Mouse (Mus musculus): ENCODE results near the gene Ly6g5b. TPM values are rescaled to one million over a fixed set of nuclear protein-coding genes. Genes with fewer than 3 reads are reported as not detected.

The Ly6g5b gene
- polyA plus RNA-seq, 1 experiment from 2014 or later, result 0.49 TPM

DNA sequence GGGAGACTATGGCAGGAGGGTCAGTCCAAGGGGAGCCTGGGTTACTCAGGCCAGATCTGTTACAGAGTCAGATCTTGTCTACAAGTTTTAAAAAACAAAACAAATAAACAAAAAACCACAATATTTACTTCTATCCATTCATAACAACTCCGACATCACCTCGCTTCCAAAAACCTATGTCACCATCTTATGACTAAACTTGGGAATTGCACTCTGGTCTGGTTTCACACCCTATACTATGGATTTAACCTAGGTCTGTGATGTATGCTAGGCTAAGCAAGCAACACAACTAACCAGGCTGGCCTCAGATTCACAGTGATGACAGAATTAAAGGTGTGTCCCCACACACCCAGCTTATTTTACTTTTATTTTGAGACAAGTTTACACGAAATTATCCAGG is 8.7 kb downstream of the Ly6g5b start:
- Histone ChIP-seq H3K27ac (ENCODE audit: low read length) (no peak overlapping the region), H3K4me3 (ENCODE audit: low read depth, low read length) (no peak overlapping the region), H3K4me1 (ENCODE audit: control insufficient read depth, insufficient read depth, low read length) (0 out of 2 replicates have a peak, but pooled peaks cover 3% of the 10 kb centered on the region), H3K4me2 (replicated peaks; ENCODE audit: low read depth, low read length) (no peak overlapping the region), H3K27me3 (ENCODE audit: control insufficient read depth, insufficient read depth, low read length) (no peaks in the 10 kb centered on the region), H3K36me3 (ENCODE audit: control insufficient read depth, insufficient read depth, low read length) (peaks cover 17% of the 10 kb centered on the region), H3K9me3 (ENCODE audit: control insufficient read depth, low read depth, low read length) (no peaks in the 10 kb centered on the region), H3K9ac (replicated peaks; ENCODE audit: low read depth, low read length) (no peak overlapping the region)
- ATAC-seq (ENCODE audit: insufficient number of reproducible peaks, insufficient read depth, low FRiP score, low read depth), result no peak
- WGBS, result 69% methylated on average over 3 of the region's 3 CpGs

DNA sequence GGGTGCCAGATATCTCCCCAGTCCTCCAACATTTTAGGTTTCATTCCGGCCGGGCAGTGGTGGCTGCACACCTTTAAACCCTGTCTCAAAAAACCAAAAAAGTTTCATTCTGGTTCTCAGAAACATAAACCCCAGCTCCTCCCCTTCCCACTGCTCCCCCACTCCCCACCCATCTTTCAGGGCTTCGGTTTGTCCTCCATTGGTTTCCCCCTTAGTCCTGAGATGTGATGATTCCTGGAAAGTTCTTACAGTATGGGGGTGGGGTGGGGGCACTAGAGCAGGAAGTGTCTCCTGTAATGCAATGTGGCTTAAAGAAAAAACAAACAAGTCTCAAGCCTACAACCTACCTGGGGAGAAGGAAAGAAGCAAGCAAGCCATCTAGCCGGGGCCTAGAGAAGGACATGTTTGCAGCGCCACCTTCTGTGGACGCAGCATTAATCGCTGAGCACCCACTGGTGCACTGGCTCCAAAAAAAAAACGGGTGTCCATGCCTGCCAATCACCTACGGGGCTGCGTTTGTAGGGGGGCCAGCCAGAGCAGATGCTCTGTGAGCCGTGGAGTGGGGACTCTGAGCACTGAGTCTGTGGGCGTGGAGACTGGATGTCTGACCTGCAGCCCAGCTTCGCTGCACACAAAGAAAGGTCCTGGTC is 9.4 kb downstream of the Ly6g5b start:
- Histone ChIP-seq H3K4me2 (replicated peaks; ENCODE audit: low read depth, low read length) (no peak overlapping the region), H3K9me3 (ENCODE audit: control insufficient read depth, low read depth, low read length) (no peaks in the 10 kb centered on the region), H3K9ac (replicated peaks; ENCODE audit: low read depth, low read length) (no peak overlapping the region), H3K4me1 (ENCODE audit: control insufficient read depth, insufficient read depth, low read length) (0 out of 2 replicates have a peak, but pooled peaks cover 3% of the 10 kb centered on the region), H3K36me3 (ENCODE audit: control insufficient read depth, insufficient read depth, low read length) (peaks cover 23% of the 10 kb centered on the region), H3K27me3 (ENCODE audit: control insufficient read depth, insufficient read depth, low read length) (no peaks in the 10 kb centered on the region), H3K27ac (ENCODE audit: low read length) (no peak overlapping the region), H3K4me3 (ENCODE audit: low read depth, low read length) (no peak overlapping the region)
- no peak for ATAC-seq (ENCODE audit: insufficient number of reproducible peaks, insufficient read depth, low FRiP score, low read depth)
- WGBS, result 27% methylated on average over 13 of the region's 13 CpGs

DNA sequence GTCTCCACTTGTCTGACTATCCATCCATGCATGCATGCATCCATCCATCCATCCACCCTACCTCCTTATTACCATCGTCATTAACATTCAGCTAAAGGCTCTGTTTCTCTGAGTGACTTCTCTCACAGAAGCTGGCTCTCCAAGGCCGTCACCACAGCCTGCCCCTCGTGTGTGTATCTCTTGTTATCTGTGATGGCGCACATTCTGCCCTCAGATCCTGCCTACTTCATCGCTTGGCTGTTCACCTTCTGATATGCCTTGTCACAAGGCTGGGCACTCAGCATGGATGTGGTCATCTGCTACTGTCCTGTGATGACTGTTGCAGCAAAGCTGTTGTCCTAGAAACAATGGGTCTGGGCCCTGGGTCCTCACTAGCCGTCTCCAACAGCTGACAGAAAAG is 10.5 kb downstream of the Ly6g5b start:
- Histone ChIP-seq H3K4me3 (ENCODE audit: low read depth, low read length) (no peak overlapping the region), H3K9ac (replicated peaks; ENCODE audit: low read depth, low read length) (no peak overlapping the region), H3K27me3 (ENCODE audit: control insufficient read depth, insufficient read depth, low read length) (no peaks in the 10 kb centered on the region), H3K27ac (ENCODE audit: low read length) (no peak overlapping the region), H3K9me3 (ENCODE audit: control insufficient read depth, low read depth, low read length) (no peaks in the 10 kb centered on the region), H3K4me2 (replicated peaks; ENCODE audit: low read depth, low read length) (no peak overlapping the region), H3K4me1 (ENCODE audit: control insufficient read depth, insufficient read depth, low read length) (0 out of 2 replicates have a peak, but pooled peaks cover 3% of the 10 kb centered on the region), H3K36me3 (ENCODE audit: control insufficient read depth, insufficient read depth, low read length) (peaks cover 33% of the 10 kb centered on the region)
- no peak for ATAC-seq (ENCODE audit: insufficient number of reproducible peaks, insufficient read depth, low FRiP score, low read depth)
- 79% methylated on average over 6 of the region's 6 CpGs for WGBS

DNA sequence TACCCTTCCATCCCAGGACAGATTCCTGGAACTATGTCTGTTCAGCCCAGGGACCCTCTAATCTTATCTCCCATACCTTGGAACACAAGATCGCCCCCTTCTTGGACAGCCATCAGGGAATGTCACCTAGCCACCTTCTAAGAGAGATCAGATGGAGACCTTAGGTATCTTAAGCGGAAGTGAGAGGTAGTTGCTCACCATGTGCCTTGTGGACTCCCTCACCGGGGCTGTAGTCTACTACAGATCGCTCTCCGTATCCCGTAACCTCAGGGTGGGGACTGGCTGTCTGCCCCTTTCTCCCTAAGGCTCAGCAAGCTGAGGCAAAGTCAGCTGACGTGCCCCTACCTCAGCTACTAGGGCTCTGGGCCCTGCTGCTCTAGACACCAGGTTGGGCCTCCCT is 11.1 kb downstream of the Ly6g5b start:
- H3K36me3 ChIP-seq (ENCODE audit: control insufficient read depth, insufficient read depth, low read length), result peaks cover 36% of the 10 kb centered on the region
- WGBS, result 90% methylated on average over 7 of the region's 7 CpGs
- H3K27me3 ChIP-seq (ENCODE audit: control insufficient read depth, insufficient read depth, low read length), result no peaks in the 10 kb centered on the region
- H3K9ac ChIP-seq (replicated peaks; ENCODE audit: low read depth, low read length), result no peak overlapping the region
- 0 out of 2 replicates have a peak, but pooled peaks cover 3% of the 10 kb centered on the region for H3K4me1 ChIP-seq (ENCODE audit: control insufficient read depth, insufficient read depth, low read length)
- H3K9me3 ChIP-seq (ENCODE audit: control insufficient read depth, low read depth, low read length), result no peaks in the 10 kb centered on the region
- no peak for ATAC-seq (ENCODE audit: insufficient number of reproducible peaks, insufficient read depth, low FRiP score, low read depth)
- no peak overlapping the region for H3K4me2 ChIP-seq (replicated peaks; ENCODE audit: low read depth, low read length)
- no peak overlapping the region for H3K27ac ChIP-seq (ENCODE audit: low read length)
- H3K4me3 ChIP-seq (ENCODE audit: low read depth, low read length), result no peak overlapping the region

DNA sequence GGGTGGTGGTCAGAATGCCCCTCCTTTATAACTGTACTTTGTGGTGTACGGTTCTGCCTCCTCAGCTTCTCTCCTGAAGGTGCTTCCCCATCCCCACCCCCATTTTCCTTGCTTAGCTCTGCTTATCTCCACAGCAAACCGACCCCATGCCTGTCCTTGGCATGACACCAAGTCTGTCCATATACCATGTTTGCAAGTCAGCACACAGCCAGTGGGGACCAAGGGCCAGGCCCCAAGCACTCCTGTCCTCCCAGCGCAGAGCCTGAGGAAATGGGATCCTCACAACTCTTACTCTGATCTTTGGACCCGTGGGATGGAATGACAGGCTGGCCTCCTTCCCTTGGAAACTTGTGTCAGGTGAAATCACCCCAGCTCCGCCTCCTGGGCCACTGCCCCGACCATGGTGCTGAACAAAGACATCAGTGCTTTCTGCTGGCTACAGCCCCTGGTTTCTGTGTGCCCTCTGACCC is 12.0 kb downstream of the Ly6g5b start:
- no peak overlapping the region for H3K4me2 ChIP-seq (replicated peaks; ENCODE audit: low read depth, low read length)
- H3K4me1 ChIP-seq (ENCODE audit: control insufficient read depth, insufficient read depth, low read length), result 0 out of 2 replicates have a peak, but pooled peaks cover 3% of the 10 kb centered on the region
- 67% methylated on average over 6 of the region's 6 CpGs for WGBS
- H3K4me3 ChIP-seq (ENCODE audit: low read depth, low read length), result no peak overlapping the region
- no peaks in the 10 kb centered on the region for H3K9me3 ChIP-seq (ENCODE audit: control insufficient read depth, low read depth, low read length)
- ATAC-seq (ENCODE audit: insufficient number of reproducible peaks, insufficient read depth, low FRiP score, low read depth), result no peak
- peaks cover 43% of the 10 kb centered on the region for H3K36me3 ChIP-seq (ENCODE audit: control insufficient read depth, insufficient read depth, low read length)
- no peaks in the 10 kb centered on the region for H3K27me3 ChIP-seq (ENCODE audit: control insufficient read depth, insufficient read depth, low read length)
- H3K27ac ChIP-seq (ENCODE audit: low read length), result no peak overlapping the region
- H3K9ac ChIP-seq (replicated peaks; ENCODE audit: low read depth, low read length), result no peak overlapping the region

DNA sequence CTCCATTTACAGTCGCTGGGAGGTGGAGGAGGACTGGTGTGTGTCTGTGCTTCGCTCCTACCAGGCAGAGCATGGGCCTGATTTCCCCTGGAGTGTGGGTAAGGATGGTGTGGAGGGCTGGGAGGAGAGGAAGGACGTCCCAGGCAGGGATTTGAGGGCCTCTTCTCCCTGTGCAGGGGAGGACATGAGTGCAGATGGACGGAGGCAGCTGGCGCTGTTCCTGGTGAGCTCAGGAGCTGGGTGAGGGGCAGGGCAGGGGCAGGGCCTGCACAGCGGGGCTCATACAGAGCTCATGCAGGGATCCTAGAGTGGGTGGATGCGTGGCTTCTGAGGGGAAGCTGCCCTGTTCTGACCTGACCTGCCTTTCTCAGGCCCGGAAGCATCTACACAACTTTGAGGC is 12.9 kb downstream of the Ly6g5b start:
- 72% methylated on average over 8 of the region's 8 CpGs for WGBS

DNA sequence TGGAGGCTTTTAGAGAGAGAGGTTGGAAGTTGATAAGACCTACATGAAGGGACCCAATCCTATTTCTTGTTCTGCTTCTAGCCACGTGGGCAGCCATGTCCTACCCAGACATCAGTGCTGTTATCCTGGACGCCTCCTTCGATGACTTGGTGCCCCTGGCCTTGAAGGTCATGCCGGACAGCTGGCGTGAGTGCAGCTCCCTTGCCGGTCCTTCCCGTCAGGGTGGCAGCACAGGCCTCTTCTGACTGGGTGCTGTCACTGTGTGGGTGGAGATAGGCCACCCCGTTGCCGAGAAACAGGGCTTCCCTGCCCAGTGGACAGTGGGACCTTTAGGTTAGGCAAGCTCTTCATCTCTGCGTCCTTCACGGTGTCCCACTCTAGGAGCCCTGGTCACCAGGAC is 14.1 kb downstream of the Ly6g5b start:
- no peak overlapping the region for H3K4me2 ChIP-seq (replicated peaks; ENCODE audit: low read depth, low read length)
- no peaks in the 10 kb centered on the region for H3K9me3 ChIP-seq (ENCODE audit: control insufficient read depth, low read depth, low read length)
- peaks cover 62% of the 10 kb centered on the region for H3K36me3 ChIP-seq (ENCODE audit: control insufficient read depth, insufficient read depth, low read length)
- H3K4me1 ChIP-seq (ENCODE audit: control insufficient read depth, insufficient read depth, low read length), result 0 out of 2 replicates have a peak, but pooled peaks cover 2% of the 10 kb centered on the region
- no peak overlapping the region for H3K4me3 ChIP-seq (ENCODE audit: low read depth, low read length)
- no peak for ATAC-seq (ENCODE audit: insufficient number of reproducible peaks, insufficient read depth, low FRiP score, low read depth)
- no peak overlapping the region for H3K27ac ChIP-seq (ENCODE audit: low read length)
- no peaks in the 10 kb centered on the region for H3K27me3 ChIP-seq (ENCODE audit: control insufficient read depth, insufficient read depth, low read length)
- no peak overlapping the region for H3K9ac ChIP-seq (replicated peaks; ENCODE audit: low read depth, low read length)
- WGBS, result 85% methylated on average over 11 of the region's 11 CpGs

More for the DNA sequence above, 12.9 kb downstream of the Ly6g5b start:
- Histone ChIP-seq H3K4me1 (ENCODE audit: control insufficient read depth, insufficient read depth, low read length) (0 out of 2 replicates have a peak, but pooled peaks cover 3% of the 10 kb centered on the region), H3K36me3 (ENCODE audit: control insufficient read depth, insufficient read depth, low read length) (peaks cover 52% of the 10 kb centered on the region), H3K9ac (replicated peaks; ENCODE audit: low read depth, low read length) (no peak overlapping the region), H3K9me3 (ENCODE audit: control insufficient read depth, low read depth, low read length) (no peaks in the 10 kb centered on the region), H3K4me2 (replicated peaks; ENCODE audit: low read depth, low read length) (no peak overlapping the region), H3K4me3 (ENCODE audit: low read depth, low read length) (no peak overlapping the region), H3K27me3 (ENCODE audit: control insufficient read depth, insufficient read depth, low read length) (no peaks in the 10 kb centered on the region), H3K27ac (ENCODE audit: low read length) (no peak overlapping the region)
- ATAC-seq (ENCODE audit: insufficient number of reproducible peaks, insufficient read depth, low FRiP score, low read depth), result no peak

DNA sequence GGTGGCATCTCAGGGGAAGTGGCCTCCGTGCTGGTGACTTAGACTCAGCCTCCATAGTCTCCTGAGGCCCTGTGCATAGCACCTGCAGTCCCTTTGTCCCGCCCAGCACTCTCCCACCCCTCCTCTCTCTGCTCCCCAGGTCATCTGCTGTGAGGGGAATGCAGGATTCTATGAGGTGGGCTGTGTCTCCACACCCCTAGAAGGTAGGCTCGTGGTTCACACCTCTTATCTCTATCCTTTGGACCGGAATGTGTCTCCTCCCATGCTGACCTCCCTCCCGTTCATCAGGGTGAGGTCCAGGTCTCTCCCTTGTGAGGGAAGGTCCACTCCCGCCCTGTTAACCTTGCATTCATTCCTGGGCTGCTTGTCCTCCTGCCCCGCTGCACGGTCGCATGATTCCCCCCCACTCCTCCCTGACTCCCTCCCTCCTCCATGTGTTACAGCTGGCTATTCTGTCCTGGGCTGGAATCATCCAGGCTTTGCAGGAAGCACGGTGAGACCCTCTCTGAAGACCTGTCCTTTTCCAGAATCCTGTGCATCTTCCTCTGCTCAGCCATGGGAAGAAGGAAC is 14.9 kb downstream of the Ly6g5b start:
- H3K4me3 ChIP-seq (ENCODE audit: low read depth, low read length), result no peak overlapping the region
- WGBS, result 54% methylated on average over 10 of the region's 10 CpGs
- no peak for ATAC-seq (ENCODE audit: insufficient number of reproducible peaks, insufficient read depth, low FRiP score, low read depth)
- H3K9me3 ChIP-seq (ENCODE audit: control insufficient read depth, low read depth, low read length), result no peaks in the 10 kb centered on the region
- H3K4me2 ChIP-seq (replicated peaks; ENCODE audit: low read depth, low read length), result no peak overlapping the region
- no peak overlapping the region for H3K27ac ChIP-seq (ENCODE audit: low read length)
- H3K9ac ChIP-seq (replicated peaks; ENCODE audit: low read depth, low read length), result no peak overlapping the region
- H3K4me1 ChIP-seq (ENCODE audit: control insufficient read depth, insufficient read depth, low read length), result no peaks in the 10 kb centered on the region
- peaks cover 64% of the 10 kb centered on the region for H3K36me3 ChIP-seq (ENCODE audit: control insufficient read depth, insufficient read depth, low read length)
- H3K27me3 ChIP-seq (ENCODE audit: control insufficient read depth, insufficient read depth, low read length), result no peaks in the 10 kb centered on the region

Data from stomach, embryonic 14.5 days (tissue).